Mouse (Mus musculus): Measurements from ENCODE around the gene Slc22a3.

GRCm38 (mm10) chr17:12431707-12432106, 75.8 kb downstream of the Slc22a3 start:
- no peak for TF ChIP-seq GATA1 (IDR thresholded peaks at IDR 0.05; ENCODE audit: low read length)
- TF ChIP-seq TAL1 (IDR thresholded peaks at IDR 0.05; ENCODE audit: low read length), result no peak
